Mouse (Mus musculus) cortical plate, adult 2 months (tissue): ENCODE results near the gene Phactr4. TPM values are rescaled to one million over a fixed set of nuclear protein-coding genes. Genes with fewer than 3 reads are reported as not detected.

Experiments used
- H3K27ac ChIP-seq: fragments of 200-500 bp; 2 replicates; pipeline ENCODE4 v1.5.1; 2012; ENCODE audit warnings: low read length, control low read depth, inconsistent platforms; ENCODE audit not compliant: insufficient read depth
- H3K4me1 ChIP-seq: fragments of 200-500 bp; 2 replicates; pipeline ENCODE4 v1.6.1; 2011; ENCODE audit warnings: low read length; ENCODE audit not compliant: control insufficient read depth, insufficient read depth
- H3K4me3 ChIP-seq: fragments of 200-500 bp; 2 replicates; pipeline ENCODE4 v1.5.1; 2011; ENCODE audit warnings: mild to moderate bottlenecking, low read length, control low read depth; ENCODE audit not compliant: insufficient read depth
- CTCF ChIP-seq: fragments of 200-500 bp; IDR thresholded peaks from 2 replicates; pipeline ENCODE4 v1.5.1; 2011; ENCODE audit warnings: mild to moderate bottlenecking, control low read depth, low read length; ENCODE audit not compliant: insufficient read depth; ENCODE audit errors: extremely low read depth
- POLR2A ChIP-seq: fragments of 200-500 bp; IDR thresholded peaks from 2 replicates; pipeline ENCODE4 v1.6.1; 2011; ENCODE audit warnings: mild to moderate bottlenecking, low read length, control low read depth; ENCODE audit not compliant: insufficient read depth; ENCODE audit errors: extremely low read depth
- polyA plus RNA-seq: library from polyadenylated mRNA; depleted of rRNA; stranded (reverse); fragments of >200 nt; gene quantifications from 2 replicates; pipeline ENCODE4 v1.2.3, GENCODE M21; 2012

The Phactr4 gene
- polyA plus RNA-seq, 1 experiment = 6.4 TPM

GRCm38 (mm10) chr4:132449778-132450177 is 27.5 kb upstream of the Phactr4 start:
- H3K27ac ChIP-seq = no peak overlapping the region
- no peaks in the 10 kb centered on the region for H3K4me1 ChIP-seq
- TF ChIP-seq CTCF (no peak), POLR2A (no peak)
- no peak overlapping the region for H3K4me3 ChIP-seq

- H3K27ac ChIP-seq = no peak overlapping the region
- no peak overlapping the region for H3K4me3 ChIP-seq
- H3K4me1 ChIP-seq = no peaks in the 10 kb centered on the region
- TF ChIP-seq CTCF (no peak), POLR2A (no peak)
Measured at GRCm38 (mm10) chr4:132446105-132446504, 23.8 kb upstream of the Phactr4 start.

- no peak overlapping the region for H3K27ac ChIP-seq
- TF ChIP-seq POLR2A (no peak), CTCF (no peak)
- no peak overlapping the region for H3K4me3 ChIP-seq
- no peaks in the 10 kb centered on the region for H3K4me1 ChIP-seq
Measured at GRCm38 (mm10) chr4:132444516-132444915, 22.2 kb upstream of the Phactr4 start.

- Histone ChIP-seq H3K4me1 (no peaks in the 10 kb centered on the region), H3K27ac (no peak overlapping the region), H3K4me3 (no peak overlapping the region)
- no peak for TF ChIP-seq CTCF
- TF ChIP-seq POLR2A = no peak
Measured at GRCm38 (mm10) chr4:132437857-132438256, 15.6 kb upstream of the Phactr4 start.

GRCm38 (mm10) chr4:132432717-132433372 is 10.6 kb upstream of the Phactr4 start:
- H3K27ac ChIP-seq = no peak overlapping the region
- no peaks in the 10 kb centered on the region for H3K4me1 ChIP-seq
- no peak overlapping the region for H3K4me3 ChIP-seq
- TF ChIP-seq POLR2A (no peak), CTCF (no peak)

- Histone ChIP-seq H3K27ac (no peak overlapping the region), H3K4me3 (no peak overlapping the region), H3K4me1 (no peaks in the 10 kb centered on the region)
- TF ChIP-seq POLR2A (no peak), CTCF (no peak)
Measured at GRCm38 (mm10) chr4:132428022-132428542, 5.8 kb upstream of the Phactr4 start.

- TF ChIP-seq POLR2A (no peak), CTCF (no peak)
- Histone ChIP-seq H3K27ac (no peak overlapping the region), H3K4me3 (no peak overlapping the region), H3K4me1 (no peaks in the 10 kb centered on the region)
Measured at GRCm38 (mm10) chr4:132427493-132427892, 5.2 kb upstream of the Phactr4 start.

GRCm38 (mm10) chr4:132426021-132426420 is 3.7 kb upstream of the Phactr4 start:
- TF ChIP-seq POLR2A (no peak), CTCF (no peak)
- no peak overlapping the region for H3K4me3 ChIP-seq
- no peak overlapping the region for H3K27ac ChIP-seq
- H3K4me1 ChIP-seq = no peaks in the 10 kb centered on the region

GRCm38 (mm10) chr4:132424765-132425164 is 2.5 kb upstream of the Phactr4 start:
- Histone ChIP-seq H3K4me1 (no peaks in the 10 kb centered on the region), H3K27ac (no peak overlapping the region), H3K4me3 (no peak overlapping the region)
- TF ChIP-seq CTCF = no peak
- no peak for TF ChIP-seq POLR2A

GRCm38 (mm10) chr4:132421556-132421922 is 750 bp downstream of the Phactr4 start:
- TF ChIP-seq POLR2A (no peak), CTCF (no peak)
- H3K4me1 ChIP-seq = no peaks in the 10 kb centered on the region
- H3K27ac ChIP-seq = 0 out of 2 replicates have a peak overlapping the region, but pooled peaks have one; percentile 94
- peak overlapping the region; percentile 60 for H3K4me3 ChIP-seq
